Mouse (Mus musculus) midbrain, postnatal 0 days (tissue): ENCODE measurements around the gene Samd8. TPM values are rescaled to one million over a fixed set of nuclear protein-coding genes. Genes with fewer than 3 reads are reported as not detected.

Source experiments
- ATAC-seq: fragments of 200-750 bp; cut with Nextera tagmentation; 2 replicates; pipeline ENCODE4 v1.8.0; 2017; ENCODE audit warnings: moderate number of reproducible peaks, mild to moderate bottlenecking, moderate TSS enrichment, moderate library complexity; ENCODE audit not compliant: low FRiP score
- DNase-seq: peaks from one replicate; pipeline ENCODE4 v3.0.0-alpha.2; 2015; ENCODE audit warnings: low spot score
- H3K27ac ChIP-seq: fragments of 300-500 bp; sonication (generic); 2 replicates; pipeline ENCODE4 v1.5.1; 2014; ENCODE audit warnings: low read depth, mild to moderate bottlenecking, low read length, mixed read lengths
- H3K27me3 ChIP-seq: fragments of 300-500 bp; sonication (generic); 2 replicates; pipeline ENCODE4 v1.6.1; 2014; ENCODE audit warnings: low read length, control low read depth, mixed read lengths; ENCODE audit not compliant: insufficient read depth
- H3K36me3 ChIP-seq: fragments of 300-500 bp; sonication (generic); 2 replicates; pipeline ENCODE4 v1.6.1; 2014; ENCODE audit warnings: low read length, control low read depth, mixed read lengths; ENCODE audit not compliant: insufficient read depth
- H3K4me1 ChIP-seq: fragments of 300-500 bp; sonication (generic); 2 replicates; pipeline ENCODE4 v1.6.1; 2014; ENCODE audit warnings: mild to moderate bottlenecking, control low read depth, antibody characterized with exemption, low read length, mixed read lengths; ENCODE audit not compliant: insufficient read depth
- H3K4me2 ChIP-seq: fragments of 300-500 bp; sonication (generic); 2 replicates; pipeline ENCODE4 v1.6.1; 2014; ENCODE audit warnings: low read depth, mild to moderate bottlenecking, low read length, mixed read lengths; ENCODE audit not compliant: poor library complexity, severe bottlenecking
- H3K4me3 ChIP-seq: fragments of 300-500 bp; sonication (generic); 2 replicates; pipeline ENCODE4 v1.5.1; 2014; ENCODE audit warnings: low read depth, mild to moderate bottlenecking, low read length, moderate library complexity
- H3K9ac ChIP-seq: fragments of 300-500 bp; sonication (generic); replicated peaks from 2 replicates; pipeline ENCODE4 v1.6.1; 2014; ENCODE audit warnings: mild to moderate bottlenecking, low read length, moderate library complexity, mixed read lengths; ENCODE audit not compliant: poor library complexity, severe bottlenecking
- H3K9me3 ChIP-seq: fragments of 300-500 bp; sonication (generic); 2 replicates; pipeline ENCODE4 v1.6.1; 2016; ENCODE audit warnings: low read length, control low read depth
- CTCF ChIP-seq: IDR thresholded peaks from 2 replicates; pipeline ENCODE4 v1.5.1; 2016; ENCODE audit warnings: antibody characterized with exemption, mild to moderate bottlenecking
- WGBS: fragments of 180-500 bp; shearing (Covaris S2); extraction: QIAGEN DNeasy Blood & Tissue Kit; methylation state at CpG from one replicate; pipeline ENCODE4 v1.1.7; 2014; 5-methylcytosine and 5-hydroxymethylcytosine counted together
- polyA plus RNA-seq: library from polyadenylated mRNA; unstranded; fragments of >200 nt; fragmentation: Nextera tagmentation; extraction: Ambion mirVana; gene quantifications from 2 replicates; pipeline ENCODE4 v1.2.1, GENCODE M21; 2015
- total RNA-seq: library from RNA; depleted of rRNA; stranded (reverse); fragments of >200 nt; gene quantifications from 2 replicates; pipeline ENCODE4 v1.2.3, GENCODE M21; 2014

Gene Samd8
- total and polyA plus RNA-seq, 2 experiments from 2014 or later, result 28.6 to 65.9 TPM

- H3K27ac ChIP-seq, result no peak overlapping the region
- peaks cover 4% of the 10 kb centered on the region for H3K4me1 ChIP-seq
- no peak overlapping the region for H3K4me2 ChIP-seq
- H3K9me3 ChIP-seq, result no peaks in the 10 kb centered on the region
- no peaks in the 10 kb centered on the region for H3K27me3 ChIP-seq
- H3K36me3 ChIP-seq, result no peaks in the 10 kb centered on the region
- ATAC-seq (no peak), DNase-seq (no peak)
- 64% methylated on average over 2 of the region's 2 CpGs for whole genome bisulfite sequencing
- H3K4me3 ChIP-seq, result no peak overlapping the region
- H3K9ac ChIP-seq, result no peak overlapping the region
- TF ChIP-seq CTCF, result peak; percentile 22; the same call in 1 of the 2 replicates
These were observed 40.8 kb upstream of the Samd8 start for GRCm38 (mm10) chr14:21709545-21709944.

GRCm38 (mm10) chr14:21711231-21711630 is 39.1 kb upstream of the Samd8 start:
- ATAC-seq (no peak), DNase-seq (no peak)
- H3K9ac ChIP-seq, result no peak overlapping the region
- 91% methylated on average over 2 of the region's 2 CpGs for WGBS
- no peak overlapping the region for H3K27ac ChIP-seq
- H3K4me2 ChIP-seq, result no peak overlapping the region
- no peak for TF ChIP-seq CTCF
- H3K36me3 ChIP-seq, result no peaks in the 10 kb centered on the region
- H3K4me1 ChIP-seq, result peaks cover 4% of the 10 kb centered on the region
- H3K4me3 ChIP-seq, result no peak overlapping the region
- no peaks in the 10 kb centered on the region for H3K9me3 ChIP-seq
- no peaks in the 10 kb centered on the region for H3K27me3 ChIP-seq

GRCm38 (mm10) chr14:21714486-21714885 is 35.8 kb upstream of the Samd8 start, which contains the start of gene Dupd1:
Gene Dupd1, minus strand, starts transcription at chr14:21714576.
- WGBS, result 85% methylated on average over 5 of the region's 5 CpGs
- no peaks in the 10 kb centered on the region for H3K9me3 ChIP-seq
- ATAC-seq (no peak), DNase-seq (no peak)
- no peaks in the 10 kb centered on the region for H3K36me3 ChIP-seq
- H3K4me1 ChIP-seq, result no peaks in the 10 kb centered on the region
- no peak within 1 kb of the TSS for H3K4me3 ChIP-seq
- no peak within 1 kb of the TSS for H3K27ac ChIP-seq
- TF ChIP-seq CTCF, result no peak
- no peak within 1 kb of the TSS for H3K4me2 ChIP-seq
- H3K9ac ChIP-seq, result no peak within 1 kb of the TSS
- H3K27me3 ChIP-seq, result no peaks in the 10 kb centered on the region

- no peaks in the 10 kb centered on the region for H3K36me3 ChIP-seq
- no peak for TF ChIP-seq CTCF
- no peak overlapping the region for H3K4me3 ChIP-seq
- peak; percentile 10 for DNase-seq
- H3K27ac ChIP-seq, result no peak overlapping the region
- H3K4me2 ChIP-seq, result no peak overlapping the region
- 55% methylated on average over 17 of the region's 17 CpGs for WGBS
- ATAC-seq, result no peak
- no peak overlapping the region for H3K9ac ChIP-seq
- H3K27me3 ChIP-seq, result no peaks in the 10 kb centered on the region
- H3K4me1 ChIP-seq, result no peaks in the 10 kb centered on the region
- H3K9me3 ChIP-seq, result no peaks in the 10 kb centered on the region
These were observed 30.5 kb upstream of the Samd8 start for GRCm38 (mm10) chr14:21719646-21720383.

- Histone ChIP-seq H3K4me2 (no peak overlapping the region), H3K9me3 (no peaks in the 10 kb centered on the region), H3K36me3 (no peaks in the 10 kb centered on the region), H3K27ac (no peak overlapping the region), H3K4me1 (no peaks in the 10 kb centered on the region), H3K27me3 (no peaks in the 10 kb centered on the region), H3K4me3 (no peak overlapping the region), H3K9ac (no peak overlapping the region)
- ATAC-seq (no peak), DNase-seq (no peak)
- 87% methylated on average over 4 of the region's 4 CpGs for WGBS
- no peak for TF ChIP-seq CTCF
These were observed 29.7 kb upstream of the Samd8 start for GRCm38 (mm10) chr14:21720430-21721205.
